Mouse (Mus musculus) urinary bladder, postnatal 36 days (tissue): ENCODE data around the gene Chil1.

Source experiments
- DNase-seq, 2 experiments: peaks; one replicate each; pipeline ENCODE4 v3.0.0; 2022; ENCODE audit warnings: low spot score in 2 of 2, mixed read lengths in 1 of 2

Gene Chil1

DNA sequence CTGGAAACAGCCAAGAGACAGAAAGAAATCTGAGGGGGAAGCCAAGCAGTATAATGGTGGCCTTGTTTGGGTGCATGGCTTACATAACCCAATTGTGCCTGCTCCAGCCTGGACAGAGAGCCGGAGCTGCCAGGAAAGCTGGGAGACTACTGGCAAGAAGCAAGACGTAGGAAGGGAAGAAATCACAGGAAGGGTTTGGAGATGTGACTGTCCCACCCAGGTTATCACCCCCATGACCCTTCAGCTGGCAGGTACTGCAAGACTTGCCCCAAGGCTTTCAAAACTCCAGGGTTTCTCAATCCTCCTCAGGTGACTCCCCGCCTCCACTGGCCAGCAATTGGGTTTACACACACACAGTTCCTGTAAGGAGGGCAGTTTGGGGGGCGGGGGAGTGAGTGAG, at the start of gene Chil1:
TSS of gene Chil1 (plus strand) at position 152 of the 400 bp plus-strand sequence.
- peak in 1 of 2 experiments; percentile 57 for DNase-seq

DNA sequence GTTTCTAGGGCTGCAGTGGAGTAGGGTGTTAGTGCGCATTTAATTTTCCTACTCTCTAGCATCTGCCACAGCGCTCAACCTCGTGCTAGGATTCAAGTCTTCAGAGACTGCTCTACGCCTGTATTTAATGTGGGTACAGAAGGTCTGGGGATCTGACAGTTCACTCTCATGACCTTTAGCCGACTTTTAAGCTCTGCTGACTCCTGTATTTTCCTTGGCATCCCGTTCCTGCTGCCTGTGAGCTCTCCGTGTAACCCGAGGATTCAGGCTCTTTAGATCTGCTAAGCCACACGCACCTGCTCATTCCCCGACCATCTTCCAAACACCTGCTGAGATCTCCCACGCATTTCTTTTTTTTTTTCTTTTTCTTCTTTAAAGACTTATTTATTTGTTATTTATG, 48.7 kb upstream of the Chil1 start:
- no peak for DNase-seq

DNA sequence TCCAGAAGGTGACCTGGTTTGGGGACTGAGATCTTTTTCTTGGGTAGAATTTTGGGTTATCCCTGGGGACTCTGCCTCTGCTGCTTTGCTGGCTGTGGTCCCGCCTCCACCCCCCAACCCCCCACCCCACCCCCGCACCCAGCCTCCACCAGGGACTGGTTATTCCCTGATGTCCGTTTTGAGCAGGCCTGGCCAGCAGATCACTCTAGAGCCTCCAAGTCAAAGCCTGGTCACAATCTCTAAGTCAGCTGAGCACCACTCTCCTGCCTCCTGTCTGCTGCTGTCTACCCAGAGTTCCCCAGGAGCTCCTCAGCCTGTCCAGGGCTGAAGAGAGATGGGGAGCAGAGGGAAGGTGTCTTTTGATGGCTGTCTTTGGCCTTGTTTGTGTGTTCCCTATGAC, 45.6 kb upstream of the Chil1 start:
- no peak for DNase-seq

DNA sequence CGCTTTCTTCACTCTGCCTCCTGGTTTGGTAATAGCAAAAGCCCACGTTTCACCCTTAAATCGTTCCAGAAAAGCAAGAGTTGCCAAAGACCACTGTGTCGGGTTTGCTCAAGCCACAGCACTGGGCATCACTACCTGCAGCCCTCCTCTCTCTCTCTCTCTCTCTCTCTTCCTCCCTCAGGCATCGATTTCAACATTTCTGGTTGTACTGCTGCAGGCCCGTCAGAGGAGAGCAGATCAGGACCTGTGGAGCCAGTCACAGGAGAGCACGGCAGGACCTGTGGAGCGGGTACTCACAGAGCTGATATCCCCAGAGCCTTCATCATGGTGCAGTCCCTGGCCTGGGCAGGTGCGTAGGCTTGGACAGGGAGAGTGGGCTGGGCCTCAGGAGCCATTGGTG, 43.6 kb upstream of the Chil1 start:
- no peak for DNase-seq

DNA sequence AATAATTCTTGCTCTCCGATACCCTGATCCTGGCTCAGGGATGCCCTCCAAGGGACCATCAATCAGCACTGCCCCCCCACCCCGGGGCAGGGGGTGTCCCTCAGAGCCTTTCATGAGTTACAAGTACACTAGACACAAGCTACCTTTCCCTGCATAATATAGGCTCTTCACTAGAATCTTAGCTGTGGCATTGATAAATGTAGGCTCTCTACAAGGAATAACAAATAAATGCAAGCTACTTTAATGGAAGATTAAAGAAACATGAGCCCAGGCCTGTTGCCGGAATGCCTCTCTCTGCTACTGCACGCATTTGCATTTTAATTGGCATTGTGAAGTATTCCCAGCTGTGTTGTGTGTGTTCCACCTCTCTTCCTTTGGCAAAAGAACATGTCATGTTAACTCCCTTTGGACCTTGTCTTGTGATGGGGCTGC, 39.6 kb upstream of the Chil1 start:
- DNase-seq = no peak

DNA sequence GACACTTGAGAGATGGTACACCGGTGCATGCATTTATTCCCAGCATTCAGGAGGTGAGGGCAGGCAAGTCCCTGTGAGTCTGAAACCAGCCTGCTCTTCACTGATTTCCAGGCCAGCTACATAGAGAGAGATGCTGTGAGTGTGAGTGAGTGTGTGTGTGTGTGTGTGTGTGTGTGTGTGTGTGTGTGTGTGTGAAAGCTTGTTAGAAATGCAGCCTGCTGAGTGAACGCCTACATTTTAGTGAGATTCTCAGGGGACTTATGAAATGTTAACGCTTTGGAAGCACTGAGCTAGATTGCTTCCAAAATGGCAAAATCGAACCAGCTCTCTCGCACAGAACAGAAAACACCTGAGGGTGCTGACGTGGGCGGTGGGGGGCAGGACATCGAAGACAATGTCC, 35.9 kb upstream of the Chil1 start:
- DNase-seq = no peak

DNA sequence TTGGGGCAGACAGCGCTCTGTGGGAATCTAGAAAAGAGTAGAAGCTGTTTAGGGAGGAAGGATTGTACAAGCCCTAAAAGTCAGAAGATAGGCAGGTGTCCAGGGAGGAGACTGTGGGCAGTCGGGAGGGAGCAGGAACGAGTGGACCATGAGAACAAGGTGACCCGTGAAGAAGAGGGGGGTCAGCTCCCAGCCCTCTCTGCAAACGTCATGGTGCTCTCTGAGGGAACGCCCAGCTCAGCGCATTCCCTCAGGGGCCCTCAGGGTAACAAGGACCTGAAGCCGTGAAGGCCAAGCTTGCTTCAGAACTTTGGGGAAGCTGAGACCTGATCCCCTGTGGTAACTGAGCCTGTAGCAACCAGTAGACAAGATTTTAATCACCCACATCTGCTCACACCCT, 31.9 kb upstream of the Chil1 start:
- DNase-seq = no peak

DNA sequence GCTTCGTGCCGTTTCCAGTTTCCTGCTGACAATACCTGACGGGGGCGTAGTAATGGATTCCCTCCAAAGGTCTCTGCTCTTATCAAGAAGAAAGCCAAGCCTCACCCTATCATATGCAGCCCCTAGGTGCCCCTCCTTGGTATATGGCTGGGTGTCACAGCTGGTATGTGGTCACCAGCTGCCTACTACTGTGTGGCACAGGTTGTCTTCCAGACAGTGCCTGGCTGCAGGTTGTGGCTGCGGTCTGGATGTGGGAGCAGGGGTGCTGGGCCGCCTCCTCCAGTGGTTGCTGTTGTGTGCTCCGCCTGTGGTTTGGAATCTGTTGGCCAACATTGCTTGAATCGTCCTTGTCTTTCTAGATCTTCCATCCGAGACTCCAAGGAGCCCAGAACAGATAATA, 31.2 kb upstream of the Chil1 start:
- no peak for DNase-seq

DNA sequence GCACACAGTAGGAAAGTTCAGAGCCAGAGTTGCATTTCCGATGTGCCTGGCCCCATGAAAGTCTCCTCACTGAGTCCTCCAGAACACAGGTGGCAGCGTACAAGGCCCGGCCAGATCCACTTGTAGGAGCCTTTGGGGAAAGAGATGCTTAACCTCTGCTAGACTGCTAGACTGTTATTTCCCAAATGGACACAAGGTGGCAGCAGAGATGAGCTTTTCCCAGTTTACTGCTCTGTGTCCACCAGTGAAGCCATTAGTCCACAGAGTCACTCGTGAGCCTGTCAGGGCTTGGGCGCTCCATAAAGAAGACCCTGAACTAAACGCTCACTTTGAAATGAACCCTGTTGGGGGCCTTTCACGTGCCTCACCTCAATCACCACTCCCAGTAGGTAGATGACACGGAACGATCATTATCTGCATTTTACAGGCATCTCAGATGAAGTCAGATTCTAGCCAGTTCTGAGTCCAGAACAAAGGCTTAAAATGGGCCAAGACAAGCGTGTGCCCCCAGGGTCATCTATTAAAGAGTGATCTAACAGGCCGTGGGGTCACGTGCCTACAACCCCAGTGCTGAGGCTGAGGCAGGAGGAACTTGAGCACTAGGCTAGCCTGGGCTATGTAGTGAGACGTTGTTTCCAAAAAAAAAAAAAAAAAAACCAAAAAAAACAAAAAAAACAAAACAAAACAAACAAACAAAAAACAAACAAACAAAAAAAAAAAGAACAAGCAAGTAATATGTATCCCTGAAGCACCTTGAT, 30.1 kb upstream of the Chil1 start:
- DNase-seq = peak; percentile 70 to 78

DNA sequence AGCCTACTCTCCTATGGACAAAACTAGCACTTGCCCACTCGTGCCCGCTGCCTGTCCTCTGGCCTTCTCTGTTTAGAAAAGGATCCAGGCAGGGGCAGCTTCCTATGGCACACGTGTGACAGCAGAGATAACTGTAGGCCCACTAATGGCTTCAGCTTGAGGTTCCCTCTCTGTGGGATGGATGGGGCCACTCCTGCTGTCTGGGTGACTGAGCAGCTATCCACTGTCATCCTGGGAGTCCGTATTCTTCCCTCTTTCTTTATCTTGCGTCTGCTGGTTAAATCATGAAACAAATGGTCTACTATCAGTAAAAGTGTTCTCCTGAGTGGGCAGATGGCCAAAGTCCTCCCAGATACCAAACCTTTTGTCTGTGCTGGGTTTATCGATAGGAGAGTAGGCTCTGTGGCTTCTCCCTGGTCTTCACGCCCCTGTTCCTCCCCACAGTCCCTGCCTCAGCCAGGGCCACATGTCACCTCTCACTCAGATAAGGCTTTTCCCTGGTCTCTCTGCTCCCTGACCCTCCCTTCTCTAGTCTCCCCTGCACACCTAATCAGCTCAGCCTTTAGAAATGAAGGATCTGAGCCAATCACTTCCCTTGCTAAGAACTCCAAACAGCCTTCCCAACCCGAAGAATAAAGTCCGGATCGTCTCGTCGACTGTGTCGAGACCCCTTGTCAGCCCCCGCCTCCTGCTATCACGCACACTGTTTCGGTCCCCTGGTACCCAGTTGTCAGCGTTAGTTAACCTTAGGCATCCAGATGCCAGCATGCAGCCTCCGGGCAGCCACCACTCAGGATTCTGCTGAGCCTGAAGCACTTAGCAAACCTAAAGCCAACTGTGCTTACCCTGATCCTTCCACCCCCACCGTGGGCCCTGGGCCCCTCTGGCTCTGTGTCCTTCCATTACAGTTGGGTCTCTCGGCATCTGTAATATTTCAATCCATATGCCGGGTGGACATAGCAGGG, 29.1 kb upstream of the Chil1 start:
- no peak for DNase-seq

DNA sequence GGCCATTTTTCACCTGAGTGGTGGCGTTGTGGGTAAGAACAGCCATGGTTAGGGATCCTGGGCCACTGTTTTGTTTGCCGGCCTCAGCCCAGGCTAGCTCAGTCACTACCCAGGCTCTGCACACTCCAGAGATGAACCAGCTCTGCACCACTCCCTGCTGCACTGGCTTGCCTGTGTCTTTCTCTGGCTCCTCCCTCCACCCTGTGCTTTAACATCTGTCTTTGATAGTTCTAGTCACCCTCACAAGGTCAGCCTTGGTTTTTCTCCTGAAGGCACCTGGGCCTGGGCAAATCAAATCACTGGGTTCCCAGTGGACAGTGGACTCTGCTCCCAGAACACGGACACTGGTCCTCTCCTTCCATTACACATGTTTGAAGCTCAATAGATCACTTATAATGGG, 27.9 kb upstream of the Chil1 start:
- DNase-seq = no peak

DNA sequence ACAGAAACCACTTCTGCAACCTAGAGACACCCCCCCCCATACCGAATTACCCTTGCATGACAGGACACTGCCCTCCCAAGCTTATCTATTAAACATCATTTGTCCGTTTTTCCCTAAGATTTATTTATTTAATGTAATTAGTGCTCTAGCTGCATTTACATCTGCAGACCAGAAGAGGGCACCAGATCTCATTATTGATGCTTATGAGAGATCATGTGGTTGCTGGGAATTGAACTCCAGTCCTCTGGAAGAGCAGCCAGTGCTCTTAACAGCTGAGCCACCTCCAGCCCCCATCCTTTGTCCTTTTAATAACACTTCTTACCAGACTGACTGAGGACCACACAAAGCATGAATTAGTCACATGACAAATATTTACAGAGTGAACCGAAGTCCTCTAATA, 27.3 kb upstream of the Chil1 start:
- no peak for DNase-seq

DNA sequence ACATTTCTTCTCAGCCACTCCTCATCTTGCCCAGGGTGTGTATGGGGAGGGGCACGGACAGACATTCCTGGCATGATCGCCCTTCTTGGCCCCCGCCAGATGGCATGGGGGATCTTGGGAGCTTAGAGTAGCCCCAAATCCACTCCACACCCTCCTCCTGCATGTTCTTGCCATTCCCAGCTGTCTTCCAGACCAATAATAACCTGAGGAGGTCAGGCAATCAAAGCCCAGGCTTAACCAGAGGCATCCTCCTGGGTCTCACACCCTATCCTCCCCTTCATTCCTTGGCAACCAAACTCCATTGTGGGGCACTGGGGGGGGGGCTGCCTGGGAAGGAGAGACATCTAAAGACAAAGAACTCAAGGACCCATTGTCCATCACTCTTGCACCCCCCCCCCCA, 21.6 kb upstream of the Chil1 start:
- DNase-seq = no peak

DNA sequence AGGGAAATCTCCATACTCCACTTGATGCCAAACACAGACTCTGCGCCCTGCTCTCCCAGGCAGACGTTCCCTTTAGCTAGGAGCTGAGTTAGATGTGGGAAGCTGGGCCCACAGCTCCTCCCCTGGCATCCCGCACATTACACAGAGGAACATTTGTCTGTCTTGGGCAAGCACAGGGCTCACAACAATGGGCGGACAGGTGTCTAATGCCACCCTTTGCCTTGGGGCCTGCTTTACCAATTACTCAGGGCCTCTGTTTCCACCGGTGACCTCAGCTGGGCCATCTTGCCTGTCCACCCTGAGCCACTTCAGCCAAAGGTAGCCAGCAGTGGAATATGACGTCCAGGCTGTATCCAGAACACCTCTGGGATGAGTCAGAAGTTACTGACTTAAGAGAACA, 20.6 kb upstream of the Chil1 start:
- no peak for DNase-seq

DNA sequence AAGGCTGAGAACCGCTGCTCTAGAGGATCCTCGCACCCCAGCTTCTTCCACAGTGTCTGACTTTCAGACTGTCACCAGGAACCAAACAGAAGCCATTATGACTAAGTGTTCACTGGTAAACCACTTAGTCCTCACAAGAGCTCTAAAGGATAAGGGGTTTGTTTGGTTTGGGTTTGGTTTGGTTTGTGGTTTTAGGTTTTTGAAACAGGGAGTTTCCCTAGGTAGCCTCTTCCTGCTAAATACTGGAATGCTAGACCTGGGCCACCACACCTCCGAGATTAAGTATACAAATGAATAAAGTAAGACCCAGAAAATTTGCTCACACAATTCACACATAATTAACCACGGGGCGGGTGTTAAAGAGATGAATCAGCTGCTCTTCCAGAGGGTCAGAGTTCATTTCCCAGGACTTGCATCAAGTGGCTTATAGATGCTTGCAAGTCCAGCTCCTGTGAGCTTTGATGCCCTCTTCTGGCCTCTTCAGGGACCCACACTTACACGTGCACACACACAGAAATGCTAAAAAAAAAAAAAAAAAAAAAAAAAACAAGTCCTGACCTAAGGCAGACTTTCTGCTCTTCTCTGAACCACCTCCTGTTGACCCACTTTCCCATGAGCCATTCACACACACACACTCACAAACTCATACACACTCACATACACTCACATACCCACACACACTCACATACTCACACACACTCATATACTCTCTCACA, 19.3 kb upstream of the Chil1 start:
- no peak for DNase-seq

DNA sequence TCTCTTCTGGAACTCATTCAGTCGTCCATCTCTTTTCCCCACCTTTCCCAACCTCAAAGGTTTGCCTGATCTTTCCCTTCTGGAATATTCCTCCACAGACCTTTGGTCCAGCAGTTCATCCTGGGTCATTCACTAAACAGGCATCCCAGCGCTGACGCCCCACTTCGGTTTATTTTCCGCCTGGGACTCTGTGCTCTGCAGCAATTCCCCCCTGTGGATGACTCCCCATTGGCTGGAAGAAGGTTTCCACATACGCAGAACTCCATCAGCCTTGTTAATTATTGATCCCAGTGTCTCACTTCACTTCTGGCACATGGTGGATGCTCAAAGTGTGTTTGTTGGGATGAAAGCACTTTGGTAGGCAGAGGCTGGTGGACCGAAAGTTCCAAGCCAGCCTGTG, 18.5 kb upstream of the Chil1 start:
- no peak for DNase-seq

DNA sequence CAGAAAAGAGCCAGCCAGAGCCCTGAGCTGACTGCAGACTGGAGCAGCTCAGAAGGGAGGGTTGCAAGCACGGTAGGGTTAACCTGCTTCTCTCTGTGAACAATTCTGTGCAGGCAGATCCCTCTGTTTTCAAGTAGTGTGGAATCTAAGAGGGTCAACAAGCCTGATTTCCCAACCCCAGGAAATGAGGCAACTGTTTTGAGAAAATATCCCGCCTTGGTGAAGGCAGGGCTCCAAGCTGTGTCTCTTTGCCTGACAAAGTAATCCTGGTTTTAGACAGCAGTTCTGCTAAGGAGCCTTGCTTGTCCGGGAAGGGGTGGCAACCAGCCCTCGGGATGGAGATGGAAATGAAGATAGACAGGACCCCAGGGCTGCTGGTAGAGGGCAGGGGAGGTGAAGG, 17.5 kb upstream of the Chil1 start:
- no peak for DNase-seq

DNA sequence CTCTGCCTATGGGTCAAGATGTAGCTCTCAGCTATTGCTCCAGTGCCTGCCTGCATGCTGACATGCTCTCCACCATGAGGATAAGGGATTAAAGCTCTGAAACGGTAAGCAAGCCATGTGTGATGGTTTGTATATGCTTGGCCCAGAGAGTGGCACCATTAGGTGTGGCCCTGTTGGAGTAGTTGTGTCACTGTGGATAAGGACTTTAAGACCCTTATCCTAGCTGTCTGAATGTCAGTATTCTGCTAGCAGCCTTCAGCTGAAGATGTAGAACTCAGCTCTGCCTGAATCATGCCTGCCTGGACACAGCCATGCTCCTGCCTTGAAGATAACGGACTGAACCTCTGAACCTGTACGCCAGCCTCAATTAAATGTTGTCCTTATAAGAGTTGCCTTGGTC, 15.4 kb upstream of the Chil1 start:
- no peak for DNase-seq

DNA sequence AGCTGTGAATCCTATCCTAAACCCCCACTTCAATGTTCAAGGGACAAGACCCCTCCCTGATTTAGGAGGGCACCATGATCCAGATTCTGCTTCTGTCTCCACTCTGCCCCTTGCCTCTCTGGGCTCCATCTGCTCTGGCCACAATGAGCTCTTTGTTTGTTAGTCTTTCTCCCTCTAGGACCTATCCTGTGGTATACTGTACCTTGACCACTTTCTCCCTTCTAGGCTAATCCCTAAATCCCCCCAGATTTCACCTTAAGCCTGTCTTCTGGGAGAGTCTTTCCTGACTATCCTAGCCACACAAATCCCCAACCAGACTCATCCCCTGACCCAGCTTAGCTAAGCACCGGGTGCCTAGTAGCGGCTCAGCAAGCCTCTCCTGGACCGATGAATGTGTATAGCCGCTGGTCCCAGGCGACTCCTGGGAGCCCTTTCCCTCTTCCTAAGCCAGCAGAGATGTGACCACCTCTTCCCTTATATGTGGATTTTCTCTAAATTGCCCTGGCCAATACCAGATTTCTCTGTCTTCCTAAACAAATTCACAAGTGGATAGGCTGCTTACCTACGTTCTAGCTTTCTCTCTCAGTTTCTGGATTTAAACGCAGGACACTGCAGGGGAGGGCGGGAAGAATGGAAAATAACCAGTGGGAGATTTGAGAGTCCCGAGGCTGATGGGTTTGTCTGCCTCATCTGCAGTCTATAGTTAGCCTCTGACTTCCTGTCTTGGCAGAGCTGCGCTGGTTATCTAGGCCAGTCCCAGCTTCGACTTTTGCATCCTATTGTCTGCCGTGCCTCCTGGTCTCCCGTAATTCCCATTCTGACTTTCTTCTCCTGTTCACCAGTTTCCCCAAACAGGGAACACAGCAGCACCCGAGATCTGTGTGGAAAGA, 14.3 kb upstream of the Chil1 start:
- DNase-seq = no peak

DNA sequence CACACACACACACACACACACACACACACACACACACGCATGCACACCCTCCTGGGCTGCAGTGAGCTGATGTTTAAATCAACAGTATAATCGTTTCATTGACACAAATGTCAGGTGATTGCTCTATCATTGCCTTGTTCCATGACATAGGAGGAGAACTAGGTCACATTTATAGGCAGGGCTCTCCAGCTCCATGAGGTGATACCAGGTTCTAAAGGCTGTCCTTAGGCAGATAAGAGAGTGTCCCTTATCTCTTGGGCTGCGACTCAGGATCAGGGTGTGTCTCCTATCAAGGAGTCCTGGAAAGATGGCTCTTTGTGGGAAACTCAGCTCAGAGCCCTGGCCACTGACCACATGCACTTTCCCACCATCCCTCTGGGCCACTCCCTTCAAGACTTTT, 13.4 kb upstream of the Chil1 start:
- no peak for DNase-seq

DNA sequence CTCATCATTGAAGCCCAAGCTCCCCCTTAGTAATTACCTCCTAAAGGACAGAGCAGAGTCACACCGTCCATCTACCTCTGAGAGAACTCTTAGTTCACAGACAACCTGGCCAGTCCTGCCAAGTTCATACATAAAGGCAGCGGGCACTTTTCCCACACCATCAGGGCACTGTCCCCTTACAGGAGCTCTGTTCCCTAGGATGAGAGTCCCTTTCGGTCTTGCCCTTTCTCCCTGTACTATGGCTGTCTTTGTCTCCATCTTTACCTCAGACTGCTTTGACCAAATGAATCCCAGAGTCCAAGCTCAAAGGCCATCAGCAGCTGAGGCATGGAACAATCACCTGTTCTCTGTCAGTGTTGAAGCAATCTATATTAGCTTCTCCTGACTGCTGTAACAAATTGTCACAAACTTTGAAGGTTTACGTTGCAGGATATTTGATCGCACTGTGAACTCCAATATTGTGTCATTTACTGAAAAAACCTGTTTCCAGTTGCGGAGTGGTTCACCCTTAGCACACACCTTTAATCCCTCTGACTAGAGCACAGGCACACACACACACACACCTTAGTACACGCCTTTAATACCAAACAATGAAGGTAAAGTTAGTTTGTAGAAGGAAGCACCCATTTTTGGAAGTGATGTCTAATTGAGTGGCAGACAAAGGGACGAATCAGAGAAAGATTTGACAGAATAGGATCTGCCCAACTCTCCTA, 12.8 kb upstream of the Chil1 start:
- no peak for DNase-seq
